Mouse (Mus musculus) liver, postnatal 0 days (tissue): ENCODE data around the gene Gpr68. TPM values are rescaled to one million over a fixed set of nuclear protein-coding genes. Genes with fewer than 3 reads are reported as not detected.

Experiments
- ATAC-seq: fragments of 200-750 bp; cut with Nextera tagmentation; 2 replicates; pipeline ENCODE4 v1.8.0; 2017; ENCODE audit warnings: mild to moderate bottlenecking, moderate library complexity
- DNase-seq: peaks from one replicate; pipeline ENCODE4 v3.0.0-alpha.2; 2016
- H3K27ac ChIP-seq: fragments of 300-500 bp; sonication (generic); 2 replicates; pipeline ENCODE4 v1.5.1; 2014; ENCODE audit warnings: antibody characterized with exemption, moderate library complexity, mild to moderate bottlenecking, low read depth
- H3K27me3 ChIP-seq: fragments of 300-500 bp; sonication (generic); 2 replicates; pipeline ENCODE4 v1.6.1; 2014; ENCODE audit warnings: low read length, control low read depth, mixed read lengths; ENCODE audit not compliant: insufficient read depth
- H3K36me3 ChIP-seq: fragments of 300-500 bp; sonication (generic); replicated peaks from 2 replicates; pipeline ENCODE4 v1.6.1; 2014; ENCODE audit warnings: mild to moderate bottlenecking, control low read depth, low read length, moderate library complexity, mixed read lengths; ENCODE audit not compliant: insufficient read depth
- H3K4me1 ChIP-seq: fragments of 300-500 bp; sonication (generic); 2 replicates; pipeline ENCODE4 v1.6.1; 2014; ENCODE audit warnings: antibody characterized with exemption, mild to moderate bottlenecking, control low read depth; ENCODE audit not compliant: insufficient read depth
- H3K4me2 ChIP-seq: fragments of 300-500 bp; sonication (generic); 2 replicates; pipeline ENCODE4 v1.6.1; 2014; ENCODE audit warnings: low read depth, mild to moderate bottlenecking, low read length, moderate library complexity, mixed read lengths
- H3K4me3 ChIP-seq: fragments of 300-500 bp; sonication (generic); 2 replicates; pipeline ENCODE4 v1.5.1; 2014; ENCODE audit warnings: low read depth, low read length
- H3K9ac ChIP-seq: fragments of 300-500 bp; sonication (generic); replicated peaks from 2 replicates; pipeline ENCODE4 v1.6.1; 2014; ENCODE audit warnings: mild to moderate bottlenecking, moderate library complexity
- H3K9me3 ChIP-seq: fragments of 300-500 bp; sonication (generic); 2 replicates; pipeline ENCODE4 v1.6.1; 2016; ENCODE audit warnings: mild to moderate bottlenecking, control low read depth, low read length, mixed read lengths
- CTCF ChIP-seq: sonication (generic); IDR thresholded peaks from 2 replicates; pipeline ENCODE4 v1.5.1; 2016; ENCODE audit warnings: antibody characterized with exemption, low read depth
- EP300 ChIP-seq: IDR thresholded peaks from 2 replicates; pipeline ENCODE4 v1.6.1; 2016; ENCODE audit warnings: antibody characterized with exemption, low read depth, mild to moderate bottlenecking
- WGBS: fragments of 180-500 bp; shearing (Covaris S2); extraction: QIAGEN DNeasy Blood & Tissue Kit; methylation state at CpG from one replicate; pipeline ENCODE4 v1.1.7; 2014; ENCODE audit not compliant: insufficient replicate concordance; 5-methylcytosine and 5-hydroxymethylcytosine counted together
- polyA plus RNA-seq: library from polyadenylated mRNA; unstranded; fragments of >200 nt; fragmentation: Nextera tagmentation; extraction: Ambion mirVana; gene quantifications from 2 replicates; pipeline ENCODE4 v1.2.1, GENCODE M21; 2015

Gene Gpr68
- polyA plus RNA-seq, 1 experiment from 2014 or later, result 0.33 TPM

GRCm38 (mm10) chr12:100896661-100897060 lies 11.3 kb downstream of the Gpr68 start:
- ATAC-seq (no peak), DNase-seq (no peak)
- H3K9ac ChIP-seq, result no peak overlapping the region
- no peak overlapping the region for H3K4me3 ChIP-seq
- H3K4me2 ChIP-seq, result no peak overlapping the region
- WGBS, result 26% methylated on average over 3 of the region's 3 CpGs
- H3K4me1 ChIP-seq, result 0 out of 2 replicates have a peak, but pooled peaks cover 2% of the 10 kb centered on the region
- H3K27me3 ChIP-seq, result peaks cover 44% of the 10 kb centered on the region
- no peaks in the 10 kb centered on the region for H3K9me3 ChIP-seq
- H3K27ac ChIP-seq, result no peak overlapping the region
- TF ChIP-seq EP300 (no peak), CTCF (no peak)
- no peaks in the 10 kb centered on the region for H3K36me3 ChIP-seq

- DNase-seq (no peak), ATAC-seq (no peak)
- Histone ChIP-seq H3K9ac (no peak overlapping the region), H3K27ac (no peak overlapping the region), H3K4me3 (no peak overlapping the region), H3K9me3 (no peaks in the 10 kb centered on the region), H3K4me2 (no peak overlapping the region), H3K36me3 (no peaks in the 10 kb centered on the region), H3K4me1 (0 out of 2 replicates have a peak, but pooled peaks cover 2% of the 10 kb centered on the region), H3K27me3 (peaks cover 42% of the 10 kb centered on the region)
- TF ChIP-seq EP300, result no peak
- TF ChIP-seq CTCF, result no peak
- WGBS, result 7% methylated on average over 2 of the region's 2 CpGs
Observed at GRCm38 (mm10) chr12:100895504-100895903, 12.5 kb downstream of the Gpr68 start.

- no peaks in the 10 kb centered on the region for H3K4me1 ChIP-seq
- no peaks in the 10 kb centered on the region for H3K36me3 ChIP-seq
- no peak overlapping the region for H3K9ac ChIP-seq
- H3K4me2 ChIP-seq, result no peak overlapping the region
- WGBS, result 68% methylated on average over 3 of the region's 3 CpGs
- H3K4me3 ChIP-seq, result no peak overlapping the region
- H3K9me3 ChIP-seq, result no peaks in the 10 kb centered on the region
- no peak for DNase-seq
- no peak for ATAC-seq
- TF ChIP-seq EP300 (no peak), CTCF (no peak)
- H3K27me3 ChIP-seq, result peaks cover 2% of the 10 kb centered on the region; the same call in 1 of the 2 replicates
- no peak overlapping the region for H3K27ac ChIP-seq
Observed at GRCm38 (mm10) chr12:100890548-100890947, 17.4 kb downstream of the Gpr68 start.

GRCm38 (mm10) chr12:100887801-100888258 lies 20.2 kb downstream of the Gpr68 start:
- ATAC-seq, result no peak

GRCm38 (mm10) chr12:100886877-100887276 lies 21.1 kb downstream of the Gpr68 start:
- H3K9me3 ChIP-seq, result no peaks in the 10 kb centered on the region
- WGBS, result 78% methylated on average over 4 of the region's 4 CpGs
- no peak overlapping the region for H3K4me2 ChIP-seq
- ATAC-seq, result no peak
- no peaks in the 10 kb centered on the region for H3K36me3 ChIP-seq
- no peaks in the 10 kb centered on the region for H3K4me1 ChIP-seq
- no peak overlapping the region for H3K27ac ChIP-seq
- TF ChIP-seq CTCF (no peak), EP300 (no peak)
- H3K27me3 ChIP-seq, result no peaks in the 10 kb centered on the region
- H3K9ac ChIP-seq, result no peak overlapping the region
- no peak for DNase-seq
- H3K4me3 ChIP-seq, result no peak overlapping the region

More at GRCm38 (mm10) chr12:100887801-100888258, 20.2 kb downstream of the Gpr68 start:
- WGBS, result 36% methylated on average over 12 of the region's 12 CpGs
- Histone ChIP-seq H3K27ac (no peak overlapping the region), H3K4me1 (no peaks in the 10 kb centered on the region), H3K27me3 (no peaks in the 10 kb centered on the region), H3K9me3 (no peaks in the 10 kb centered on the region), H3K4me2 (no peak overlapping the region), H3K36me3 (no peaks in the 10 kb centered on the region), H3K9ac (no peak overlapping the region), H3K4me3 (no peak overlapping the region)
- DNase-seq, result no peak
- TF ChIP-seq CTCF (no peak), EP300 (no peak)

GRCm38 (mm10) chr12:100885585-100885984 lies 22.4 kb downstream of the Gpr68 start:
- TF ChIP-seq CTCF (no peak), EP300 (no peak)
- H3K9me3 ChIP-seq, result no peaks in the 10 kb centered on the region
- no peaks in the 10 kb centered on the region for H3K36me3 ChIP-seq
- ATAC-seq (no peak), DNase-seq (no peak)
- H3K27me3 ChIP-seq, result no peaks in the 10 kb centered on the region
- H3K4me2 ChIP-seq, result no peak overlapping the region
- H3K27ac ChIP-seq, result no peak overlapping the region
- H3K4me1 ChIP-seq, result no peaks in the 10 kb centered on the region
- H3K9ac ChIP-seq, result no peak overlapping the region
- H3K4me3 ChIP-seq, result no peak overlapping the region
- 56% methylated on average over 3 of the region's 3 CpGs for WGBS

- no peaks in the 10 kb centered on the region for H3K27me3 ChIP-seq
- H3K9me3 ChIP-seq, result no peaks in the 10 kb centered on the region
- no peaks in the 10 kb centered on the region for H3K4me1 ChIP-seq
- no peak for ATAC-seq
- no peaks in the 10 kb centered on the region for H3K36me3 ChIP-seq
- DNase-seq, result no peak
- TF ChIP-seq EP300, result no peak
- TF ChIP-seq CTCF, result no peak
- 31% methylated on average over 7 of the region's 7 CpGs for WGBS
- H3K27ac ChIP-seq, result no peak overlapping the region
- no peak overlapping the region for H3K9ac ChIP-seq
- no peak overlapping the region for H3K4me3 ChIP-seq
- H3K4me2 ChIP-seq, result no peak overlapping the region
Observed at GRCm38 (mm10) chr12:100883168-100883567, 24.8 kb downstream of the Gpr68 start.
